Mouse (Mus musculus): Measurements from ENCODE around the gene Hist1h4f.

Gene Hist1h4f

DNA sequence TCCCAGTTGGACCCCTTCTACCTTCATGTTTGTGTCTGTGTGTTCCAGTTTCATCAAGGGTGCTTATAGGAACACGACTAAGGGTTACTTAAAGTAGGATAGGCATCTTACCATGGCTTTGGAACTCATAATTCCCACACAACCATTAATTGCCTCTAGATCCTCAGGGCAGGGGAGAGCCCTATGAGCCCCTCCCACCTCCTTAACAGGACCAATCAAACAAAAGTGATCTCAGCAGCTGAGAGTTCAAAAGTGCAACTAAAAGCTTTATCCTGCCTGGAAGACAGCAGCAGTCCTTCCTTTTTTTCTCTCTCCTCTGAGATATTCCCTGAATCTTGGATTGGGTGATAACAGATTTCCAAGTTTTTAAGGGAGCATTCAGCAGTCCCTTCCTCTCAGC is 41.3 kb downstream of the Hist1h4f start:
- DNase-seq (ENCODE audit: low spot score): no peak

DNA sequence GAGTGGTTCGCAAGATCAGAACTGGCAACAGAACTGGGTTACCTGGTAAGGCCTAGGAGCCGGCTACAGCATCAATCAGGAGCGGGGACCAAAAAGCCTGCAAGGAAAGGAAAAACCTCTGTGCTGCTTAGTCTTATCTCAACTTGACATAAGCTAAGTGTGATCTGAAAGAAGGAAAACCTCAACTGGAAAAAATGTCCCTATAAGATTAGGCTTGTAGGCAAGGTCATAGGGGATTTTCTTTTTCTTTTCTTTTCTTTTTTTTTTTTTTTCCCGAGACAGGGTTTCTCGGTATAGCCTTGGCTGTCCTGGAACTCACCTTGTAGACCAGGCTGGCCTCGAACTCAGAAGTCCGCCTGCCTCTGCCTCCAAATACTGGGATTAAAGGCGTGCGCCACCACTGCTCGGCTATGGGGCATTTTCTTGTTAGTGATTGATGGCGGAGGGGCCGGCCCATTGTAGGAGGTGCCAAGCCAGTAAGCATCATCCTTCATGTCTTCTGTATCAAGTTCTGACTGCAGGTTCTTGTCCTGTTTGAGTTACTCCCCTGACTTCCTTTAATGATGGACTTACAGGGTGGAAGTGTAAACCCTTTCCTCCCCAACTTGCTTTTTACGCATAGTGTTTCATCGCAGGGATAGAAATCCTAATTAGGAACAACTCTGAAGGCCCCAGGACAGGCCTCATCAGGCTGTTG is 44.5 kb downstream of the Hist1h4f start:
- DNase-seq (ENCODE audit: low spot score): no peak

GRCm38 (mm10) chr13:23506351-23506750 is 45.1 kb downstream of the Hist1h4f start:
- peak; percentile 27 for DNase-seq (ENCODE audit: low spot score)

GRCm38 (mm10) chr13:23505662-23506345 is 45.6 kb downstream of the Hist1h4f start:
- DNase-seq (ENCODE audit: low spot score): no peak

- DNase-seq (ENCODE audit: low spot score): peak; percentile 53
Observed at GRCm38 (mm10) chr13:23503797-23504196, 47.7 kb downstream of the Hist1h4f start.

GRCm38 (mm10) chr13:23502916-23503315 is 48.5 kb downstream of the Hist1h4f start:
- DNase-seq (ENCODE audit: low spot score): no peak

GRCm38 (mm10) chr13:23502031-23502567 is 49.3 kb downstream of the Hist1h4f start:
- DNase-seq (ENCODE audit: low spot score): no peak

GRCm38 (mm10) chr13:23501511-23501910 is 49.9 kb downstream of the Hist1h4f start:
- no peak for DNase-seq (ENCODE audit: low spot score)
